Mouse (Mus musculus) lung, postnatal 0 days (tissue): ENCODE results near the gene Tmem151a. TPM values are rescaled to one million over a fixed set of nuclear protein-coding genes. Genes with fewer than 3 reads are reported as not detected.
A peak's percentile ranks its signal among the peaks of the same experiment; 100 is the strongest.

Source experiments
- ATAC-seq: fragments of 200-750 bp; cut with Nextera tagmentation; 2 replicates; pipeline ENCODE4 v1.8.0; 2017; ENCODE audit warnings: moderate library complexity
- DNase-seq: peaks from one replicate; pipeline ENCODE4 v3.0.0-alpha.2; 2016; ENCODE audit warnings: low spot score
- H3K27ac ChIP-seq: fragments of 300-500 bp; sonication (generic); 2 replicates; pipeline ENCODE4 v1.5.1; 2014; ENCODE audit warnings: antibody characterized with exemption, mild to moderate bottlenecking, low read length, mixed read lengths
- H3K27me3 ChIP-seq: fragments of 300-500 bp; sonication (generic); replicated peaks from 2 replicates; pipeline ENCODE4 v1.6.1; 2014; ENCODE audit warnings: low read length, mixed read lengths; ENCODE audit not compliant: insufficient read depth
- H3K36me3 ChIP-seq: fragments of 300-500 bp; sonication (generic); 2 replicates; pipeline ENCODE4 v1.6.1; 2014; ENCODE audit warnings: low read length, mixed read lengths; ENCODE audit not compliant: insufficient read depth
- H3K4me1 ChIP-seq: fragments of 300-500 bp; sonication (generic); 2 replicates; pipeline ENCODE4 v1.6.1; 2014; ENCODE audit warnings: antibody characterized with exemption, low read depth, low read length, mixed read lengths; ENCODE audit not compliant: insufficient read depth
- H3K4me2 ChIP-seq: fragments of 300-500 bp; sonication (generic); replicated peaks from 2 replicates; pipeline ENCODE4 v1.6.1; 2014; ENCODE audit warnings: low read depth, mild to moderate bottlenecking, low read length, moderate library complexity, mixed read lengths
- H3K4me3 ChIP-seq: fragments of 300-500 bp; sonication (generic); 2 replicates; pipeline ENCODE4 v1.5.1; 2014; ENCODE audit warnings: low read depth, low read length
- H3K9ac ChIP-seq: fragments of 300-500 bp; sonication (generic); replicated peaks from 2 replicates; pipeline ENCODE4 v1.6.1; 2014; ENCODE audit warnings: low read depth, mild to moderate bottlenecking
- H3K9me3 ChIP-seq: fragments of 300-500 bp; sonication (generic); 2 replicates; pipeline ENCODE4 v1.6.1; 2016; ENCODE audit warnings: low read length, mixed read lengths
- CTCF ChIP-seq: IDR thresholded peaks from 2 replicates; pipeline ENCODE4 v1.5.1; 2016; ENCODE audit warnings: antibody characterized with exemption, mild to moderate bottlenecking
- EP300 ChIP-seq: IDR thresholded peaks from 2 replicates; pipeline ENCODE4 v1.6.1; 2016; ENCODE audit warnings: antibody characterized with exemption, mild to moderate bottlenecking, control low read depth
- WGBS: fragments of 180-500 bp; shearing (Covaris S2); extraction: QIAGEN DNeasy Blood & Tissue Kit; methylation state at CpG from one replicate; pipeline ENCODE4 v1.1.7; 2014; 5-methylcytosine and 5-hydroxymethylcytosine counted together
- polyA plus RNA-seq: library from polyadenylated mRNA; unstranded; fragments of >200 nt; fragmentation: Nextera tagmentation; extraction: Ambion mirVana; gene quantifications from 2 replicates; pipeline ENCODE4 v1.2.1, GENCODE M21; 2015

The Tmem151a gene
- polyA plus RNA-seq, 1 experiment from 2014 or later, result 4.5 TPM

DNA sequence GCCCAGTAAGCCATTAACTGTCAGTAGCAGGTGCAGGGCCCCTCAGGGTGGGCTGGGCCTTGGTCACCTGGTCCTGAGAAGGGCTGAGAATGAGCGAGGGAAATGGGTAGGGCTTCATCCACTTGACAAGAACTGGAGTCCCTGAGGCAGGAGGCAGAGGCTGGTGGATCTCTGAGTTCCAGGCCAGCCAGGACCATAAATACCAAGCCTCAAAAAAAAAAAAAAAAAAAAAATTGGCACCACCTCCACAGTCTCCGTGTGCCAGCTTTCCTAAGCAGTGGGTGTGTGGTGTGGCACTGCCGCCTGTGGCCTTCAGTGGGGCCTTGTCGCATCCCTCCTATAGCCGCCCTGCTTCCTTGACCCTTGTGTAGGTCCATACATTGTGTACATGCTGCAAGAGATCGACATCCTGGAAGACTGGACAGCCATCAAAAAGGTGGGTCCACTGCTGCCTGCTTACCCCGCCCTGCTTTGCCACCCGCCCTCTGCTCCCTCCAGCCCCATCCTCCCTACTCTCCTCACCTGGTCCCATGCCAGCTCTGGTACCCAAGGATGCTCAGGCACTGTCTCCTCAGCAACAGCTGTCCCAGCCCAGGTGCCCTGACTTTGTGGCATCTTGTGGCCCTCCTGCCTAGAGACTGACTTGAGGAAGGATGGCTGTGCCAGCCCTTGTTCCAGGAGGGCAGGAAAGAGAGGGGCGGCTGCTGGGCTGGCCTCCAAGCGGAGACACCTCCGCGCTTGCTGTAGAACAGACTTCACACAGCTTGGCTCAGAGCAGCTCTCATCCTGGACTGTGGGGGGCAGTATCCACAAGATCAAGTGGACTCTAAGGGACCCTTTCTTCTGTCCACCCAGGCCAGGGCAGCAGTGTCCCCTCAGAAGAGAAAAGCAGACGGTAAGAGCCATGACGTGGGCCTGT, 36.9 kb downstream of the Tmem151a start:
- no peak for TF ChIP-seq EP300
- TF ChIP-seq CTCF, result peak; percentile 16; the same call in 1 of the 2 replicates
- Histone ChIP-seq H3K9me3 (no peaks in the 10 kb centered on the region), H3K36me3 (peaks cover 13% of the 10 kb centered on the region; the same call in 1 of the 2 replicates), H3K4me3 (no peak overlapping the region), H3K27me3 (no peaks in the 10 kb centered on the region), H3K4me1 (no peaks in the 10 kb centered on the region), H3K9ac (no peak overlapping the region), H3K4me2 (no peak overlapping the region), H3K27ac (no peak overlapping the region)
- ATAC-seq, result no peak
- DNase-seq, result no peak
- WGBS, result 81% methylated on average over 14 of the region's 14 CpGs

GRCm38 (mm10) chr19:5045531-5045930, 39.8 kb downstream of the Tmem151a start:
- DNase-seq (no peak), ATAC-seq (no peak)
- Histone ChIP-seq H3K36me3 (peaks cover 13% of the 10 kb centered on the region; the same call in 1 of the 2 replicates), H3K9ac (no peak overlapping the region), H3K4me3 (no peak overlapping the region), H3K27ac (no peak overlapping the region), H3K9me3 (no peaks in the 10 kb centered on the region), H3K4me1 (peaks cover under 1% of the 10 kb centered on the region; the same call in 1 of the 2 replicates), H3K27me3 (no peaks in the 10 kb centered on the region), H3K4me2 (no peak overlapping the region)
- TF ChIP-seq CTCF (no peak), EP300 (no peak)
- 67% methylated on average over 4 of the region's 4 CpGs for WGBS

DNA sequence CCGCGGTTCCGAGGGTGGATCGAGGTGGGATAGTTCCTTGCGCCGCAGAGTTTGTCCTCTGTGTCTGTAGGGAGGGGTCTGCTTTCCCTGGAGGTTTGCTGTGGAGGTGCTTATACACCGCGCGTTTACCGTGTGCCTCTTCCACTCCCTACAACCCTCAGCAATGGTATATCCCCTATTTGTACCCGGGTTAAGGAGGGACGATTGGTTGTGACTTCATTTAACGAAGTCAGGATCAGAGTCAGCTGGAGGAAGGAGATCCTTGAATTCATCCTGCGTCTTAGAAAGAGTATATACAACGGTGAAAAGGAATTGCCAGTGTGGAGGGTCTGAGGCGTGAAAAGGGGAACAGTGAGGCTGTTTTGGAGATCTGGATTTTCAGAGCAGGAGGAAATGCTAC, 43.7 kb downstream of the Tmem151a start:
- Histone ChIP-seq H3K27ac (peak overlapping the region; percentile 85), H3K4me3 (peak overlapping the region; percentile 84), H3K4me1 (peaks cover 4% of the 10 kb centered on the region), H3K36me3 (no peaks in the 10 kb centered on the region), H3K27me3 (no peaks in the 10 kb centered on the region), H3K9ac (peak overlapping the region; percentile 72), H3K4me2 (peak overlapping the region; percentile 79), H3K9me3 (no peaks in the 10 kb centered on the region)
- WGBS, result under 1% methylated on average over 16 of the region's 16 CpGs
- ATAC-seq (no peak), DNase-seq (no peak)
- no peak for TF ChIP-seq EP300
- TF ChIP-seq CTCF, result no peak

GRCm38 (mm10) chr19:5040862-5041523, 44.3 kb downstream of the Tmem151a start, which contains the start of gene Brms1:
TSS of gene Brms1 (plus strand) at chr19:5041354.
- Histone ChIP-seq H3K27ac (peak within 1 kb of the TSS; percentile 85), H3K36me3 (no peaks in the 10 kb centered on the region), H3K4me2 (peak within 1 kb of the TSS; percentile 79), H3K9ac (peak within 1 kb of the TSS; percentile 72), H3K27me3 (no peaks in the 10 kb centered on the region), H3K9me3 (no peaks in the 10 kb centered on the region), H3K4me1 (peaks cover 4% of the 10 kb centered on the region), H3K4me3 (peak within 1 kb of the TSS; percentile 84)
- TF ChIP-seq EP300, result no peak
- TF ChIP-seq CTCF, result no peak
- DNase-seq (peak; percentile 96), ATAC-seq (peak; percentile 89)
- 3% methylated on average over 40 of the region's 40 CpGs for WGBS

- H3K4me3 ChIP-seq, result peak overlapping the region; percentile 67
- H3K36me3 ChIP-seq, result no peaks in the 10 kb centered on the region
- peak overlapping the region; percentile 83 for H3K9ac ChIP-seq
- no peak for DNase-seq
- TF ChIP-seq EP300, result no peak
- peaks cover 4% of the 10 kb centered on the region for H3K4me1 ChIP-seq
- H3K4me2 ChIP-seq, result peak overlapping the region; percentile 77
- H3K27ac ChIP-seq, result no peak overlapping the region
- H3K9me3 ChIP-seq, result no peaks in the 10 kb centered on the region
- no peaks in the 10 kb centered on the region for H3K27me3 ChIP-seq
- ATAC-seq, result peak; percentile 11; the same call in 1 of the 2 replicates
- WGBS, result 12% methylated on average over 41 of the region's 41 CpGs
Measured at GRCm38 (mm10) chr19:5039301-5040114, 45.8 kb downstream of the Tmem151a start.
